Mouse (Mus musculus) MEL-GATA-1-ER (cell line): Measurements from ENCODE around the gene Tas2r143.
A peak's percentile ranks its signal among the peaks of the same experiment; 100 is the strongest.

Experiments
- DNase-seq: peaks from one replicate; pipeline ENCODE4 v3.0.0-alpha.2; 2012; ENCODE audit warnings: low read depth; ENCODE audit errors: extremely low read depth

The Tas2r143 gene

DNA sequence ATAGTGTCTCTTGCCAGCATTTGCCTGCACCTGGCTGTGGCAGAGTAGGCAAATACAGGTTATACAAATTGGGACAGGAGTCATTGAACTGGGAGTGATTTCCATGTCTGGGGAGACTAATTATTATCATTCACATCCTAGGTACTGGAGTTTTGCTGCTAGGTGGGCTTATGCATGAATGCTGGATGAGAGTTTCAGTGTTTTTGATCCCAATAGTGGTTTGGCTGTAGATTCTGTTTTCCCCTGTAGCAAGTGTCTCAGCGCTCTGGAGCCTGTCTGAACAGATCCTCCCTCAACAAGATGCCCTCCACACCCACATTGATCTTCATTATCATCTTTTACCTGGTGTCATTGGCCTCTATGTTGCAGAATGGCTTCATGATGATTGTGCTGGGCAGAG lies at the start of gene Tas2r143:
TSS of gene Tas2r143 (plus strand) at position 301 of the 400 bp plus-strand sequence.
- DNase-seq = no peak

DNA sequence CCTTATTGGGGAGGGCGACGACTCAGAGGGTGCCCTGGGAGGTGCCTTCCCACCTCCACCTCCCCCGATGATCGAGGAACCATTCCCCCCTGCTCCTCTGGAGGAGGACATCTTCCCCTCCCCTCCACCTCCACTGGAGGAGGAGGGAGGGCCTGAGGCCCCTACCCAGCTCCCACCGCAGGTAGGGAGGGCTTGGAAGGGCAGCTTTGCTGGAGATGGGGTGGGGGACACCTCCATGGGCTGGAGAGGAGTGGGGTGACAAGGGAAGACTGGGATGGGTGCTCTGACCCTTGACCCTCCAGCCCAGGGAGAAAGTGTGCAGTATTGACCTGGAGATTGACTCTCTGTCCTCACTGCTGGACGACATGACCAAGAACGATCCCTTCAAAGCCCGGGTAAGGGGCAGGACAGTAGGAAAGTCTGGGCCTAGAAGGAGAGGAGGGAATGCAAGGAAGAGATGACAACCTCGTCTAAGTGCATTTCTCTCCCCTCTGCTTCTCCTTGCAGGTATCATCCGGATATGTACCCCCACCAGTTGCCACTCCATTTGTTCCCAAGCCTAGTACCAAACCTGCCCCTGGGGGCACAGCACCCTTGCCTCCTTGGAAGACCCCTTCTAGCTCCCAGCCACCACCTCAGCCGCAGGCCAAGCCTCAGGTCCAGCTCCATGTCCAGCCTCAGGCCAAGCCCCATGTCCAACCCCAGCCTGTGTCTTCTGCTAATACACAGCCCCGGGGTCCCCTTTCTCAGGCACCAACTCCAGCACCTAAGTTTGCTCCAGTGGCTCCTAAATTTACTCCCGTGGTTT lies 48.9 kb upstream of the Tas2r143 start:
- no peak for DNase-seq

DNA sequence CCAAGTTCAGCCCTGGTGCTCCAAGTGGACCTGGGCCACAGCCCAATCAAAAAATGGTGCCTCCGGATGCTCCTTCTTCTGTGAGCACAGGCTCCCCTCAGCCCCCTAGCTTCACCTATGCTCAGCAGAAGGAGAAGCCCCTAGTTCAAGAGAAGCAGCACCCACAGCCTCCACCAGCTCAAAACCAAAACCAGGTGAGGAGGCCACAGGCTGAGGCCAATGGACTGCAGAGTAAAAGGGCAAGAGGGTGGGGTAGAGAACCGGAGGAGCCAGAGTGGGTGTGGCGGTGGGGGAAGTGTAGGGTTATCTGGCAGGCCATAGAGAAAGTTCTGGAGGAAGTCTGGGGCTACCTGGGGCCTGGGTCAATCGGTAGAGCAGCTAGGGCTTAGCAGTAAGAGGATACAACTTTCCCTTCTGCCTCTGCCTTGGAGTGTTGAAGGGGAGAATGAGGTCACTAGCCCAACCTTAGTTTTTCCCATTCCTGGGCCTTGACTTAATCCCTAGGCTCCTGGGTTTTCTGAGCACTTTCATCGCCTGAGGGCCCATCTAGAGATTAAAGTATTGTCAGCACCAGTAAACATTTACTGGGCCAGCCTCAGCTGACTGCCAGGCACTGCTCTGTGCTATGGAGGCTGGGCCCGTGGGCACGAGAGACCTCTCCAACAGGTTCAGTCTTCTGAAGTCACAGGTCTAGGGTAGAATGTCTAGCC lies 48.1 kb upstream of the Tas2r143 start:
- no peak for DNase-seq

DNA sequence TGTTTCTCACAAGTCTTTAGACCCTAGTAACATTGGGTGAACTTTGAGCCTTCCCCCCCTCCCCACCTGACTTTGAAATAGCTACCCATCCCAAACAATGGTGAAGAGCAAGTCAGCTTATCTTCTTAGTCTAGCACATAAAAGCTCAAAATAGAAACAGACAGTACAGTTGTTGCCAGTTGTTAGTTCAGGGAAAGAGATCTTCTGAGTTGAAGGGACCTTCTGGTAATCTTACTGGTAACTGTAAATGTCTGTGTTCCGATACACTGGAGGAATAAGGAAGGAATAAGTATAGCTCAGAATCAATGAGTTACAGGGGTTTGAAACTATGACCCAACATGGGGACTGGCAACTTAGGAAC lies 47.6 kb upstream of the Tas2r143 start:
- DNase-seq = no peak

DNA sequence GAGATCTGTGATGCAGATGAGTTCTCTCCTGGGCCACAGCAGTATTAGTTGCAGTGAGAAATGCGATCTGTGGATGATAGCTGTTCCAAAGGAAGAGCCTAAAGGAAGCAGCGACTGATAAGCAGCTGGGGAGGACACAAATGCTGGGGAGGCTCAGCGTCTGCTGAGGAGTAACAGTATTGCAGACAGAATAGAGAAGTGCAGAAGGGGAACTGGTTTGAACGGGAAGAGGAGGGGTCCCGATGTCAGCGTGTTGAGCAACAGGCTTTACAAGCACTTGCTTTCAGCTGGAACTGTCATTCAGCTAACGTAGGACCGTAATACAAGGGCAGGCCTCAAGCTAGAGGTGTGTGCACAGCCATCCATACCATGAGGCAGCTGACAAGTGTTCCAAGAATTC lies 46.9 kb upstream of the Tas2r143 start:
- DNase-seq = peak; percentile 95

DNA sequence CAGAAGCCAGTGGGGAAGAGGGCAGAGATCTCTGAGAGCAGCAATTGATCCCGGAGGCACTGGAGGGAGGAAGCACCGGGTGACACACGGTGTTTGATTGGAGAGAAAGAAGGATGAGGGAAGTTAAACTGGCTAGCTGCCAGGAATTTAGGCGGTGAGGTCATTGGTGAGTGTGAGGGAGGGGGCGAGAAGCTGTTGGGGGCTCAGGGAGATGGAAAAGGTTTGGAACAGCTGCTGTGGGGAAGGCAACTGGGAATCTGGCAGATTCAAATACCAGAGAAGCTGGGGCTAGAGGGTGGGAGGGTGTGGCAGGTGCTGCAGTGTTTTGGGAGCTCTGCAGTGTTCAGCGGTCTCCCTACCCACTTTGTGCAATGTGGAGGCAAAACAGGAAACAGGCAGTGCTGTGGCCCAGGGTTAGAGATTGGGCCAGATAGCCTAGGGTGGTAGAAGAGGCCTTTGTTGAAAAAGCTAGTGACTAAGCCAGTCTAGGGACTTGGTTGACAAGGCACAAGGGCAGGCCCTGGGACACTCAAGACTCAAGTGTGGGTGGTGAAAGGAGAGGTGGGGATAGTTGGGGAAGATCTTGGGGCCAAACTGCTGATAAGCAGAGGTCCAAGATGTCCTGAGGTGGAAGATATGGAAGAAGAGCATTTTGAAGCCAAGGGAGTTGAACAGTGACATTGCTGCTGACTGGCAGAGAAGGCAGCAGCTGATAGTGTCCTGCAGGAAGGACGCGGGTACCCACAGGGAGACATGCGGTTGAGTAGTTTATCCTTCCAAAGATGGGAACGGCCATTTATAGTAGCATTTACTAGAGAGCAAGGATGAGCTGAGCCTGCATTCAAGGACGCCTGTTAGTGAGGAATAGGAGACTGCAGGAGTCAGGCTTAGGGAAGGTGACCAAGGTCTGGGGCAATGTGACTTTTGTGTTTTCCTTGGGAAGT lies 45.7 kb upstream of the Tas2r143 start:
- DNase-seq = peak; percentile 62

DNA sequence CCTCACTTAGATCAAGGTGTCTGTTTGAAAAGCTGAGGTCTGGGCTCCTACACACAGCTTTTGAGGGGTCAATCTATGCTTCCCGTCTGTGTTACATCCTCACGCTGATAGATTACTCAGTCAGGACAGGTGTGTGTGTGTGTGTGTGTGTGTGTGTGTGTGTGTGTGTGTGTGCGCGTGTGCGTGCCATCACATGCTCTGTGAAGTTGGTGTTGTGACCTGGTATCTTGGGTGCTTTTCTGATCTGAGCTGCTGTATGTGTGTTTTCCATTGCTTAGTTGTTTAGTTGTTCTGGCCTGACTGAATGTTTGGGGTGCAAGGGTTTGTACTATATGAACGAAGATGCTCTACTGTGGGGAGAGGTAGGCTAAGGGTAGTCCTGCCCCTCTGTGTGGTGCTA lies 44.7 kb upstream of the Tas2r143 start:
- no peak for DNase-seq

DNA sequence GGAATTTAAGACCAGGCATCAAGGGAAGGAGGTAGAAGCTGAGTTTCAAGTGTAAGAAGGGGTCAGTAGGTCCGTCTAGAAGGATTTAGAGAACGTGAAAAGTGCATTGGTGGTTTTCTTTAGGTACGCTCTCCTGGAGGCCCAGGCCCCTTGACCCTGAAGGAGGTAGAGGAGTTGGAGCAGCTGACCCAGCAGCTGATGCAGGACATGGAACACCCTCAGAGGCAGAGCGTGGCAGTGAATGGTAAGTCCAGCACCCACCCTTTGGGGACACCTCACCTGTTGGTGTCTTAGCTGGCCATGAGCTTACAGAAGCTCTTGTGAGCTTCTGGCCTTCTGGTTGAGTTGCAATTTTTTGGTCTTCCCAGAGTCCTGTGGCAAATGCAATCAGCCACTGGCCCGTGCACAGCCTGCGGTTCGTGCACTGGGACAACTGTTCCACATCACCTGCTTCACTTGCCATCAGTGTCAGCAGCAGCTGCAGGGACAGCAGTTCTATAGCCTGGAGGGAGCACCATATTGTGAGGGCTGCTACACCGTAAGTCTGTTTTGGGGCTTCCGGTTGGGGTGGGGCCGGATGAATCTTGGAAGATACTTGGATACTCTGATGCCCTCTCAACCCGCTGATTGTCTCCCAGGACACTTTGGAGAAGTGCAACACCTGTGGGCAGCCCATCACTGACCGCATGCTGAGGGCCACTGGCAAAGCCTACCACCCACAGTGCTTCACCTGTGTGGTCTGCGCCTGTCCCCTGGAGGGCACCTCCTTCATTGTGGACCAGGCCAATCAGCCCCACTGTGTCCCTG lies 44.0 kb upstream of the Tas2r143 start:
- DNase-seq = no peak

DNA sequence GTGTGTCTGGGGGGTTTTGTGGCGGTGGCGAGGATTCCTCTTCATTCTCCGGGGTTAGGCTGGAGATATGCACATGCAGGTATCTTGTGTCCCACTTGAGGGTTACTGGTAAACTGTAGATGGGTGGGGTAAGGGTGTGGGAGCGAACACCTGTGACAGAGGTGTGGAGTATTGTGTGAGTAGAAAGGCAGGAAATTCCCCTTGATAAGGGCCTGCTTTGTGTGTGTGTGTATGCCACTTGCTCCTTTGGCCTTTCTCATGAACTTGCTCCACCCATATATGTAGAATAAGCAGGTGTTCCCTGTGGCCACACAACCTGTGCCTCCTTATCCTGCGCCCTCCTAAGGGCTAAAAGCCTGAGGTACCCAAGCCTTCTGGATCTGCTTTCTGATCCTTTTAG lies 43.1 kb upstream of the Tas2r143 start:
- DNase-seq = no peak

DNA sequence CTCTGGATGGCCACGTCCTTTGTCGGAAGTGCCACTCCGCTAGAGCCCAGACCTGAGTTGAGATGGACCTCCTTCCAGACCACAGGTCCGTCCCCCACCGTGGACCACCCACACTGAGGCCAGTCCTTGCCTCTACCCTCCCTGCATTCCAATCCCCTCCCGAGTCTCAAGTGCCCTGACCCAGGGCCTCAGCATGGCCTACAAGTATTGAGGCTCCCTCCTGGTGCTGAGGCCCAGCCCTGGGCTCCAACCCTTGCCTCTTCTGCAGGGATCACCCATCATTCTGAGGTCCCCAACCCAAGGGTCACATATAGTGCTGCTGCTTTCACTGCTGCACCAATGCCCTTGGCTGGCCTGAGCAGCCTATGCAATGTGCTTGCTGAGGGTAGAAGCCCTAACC lies 42.1 kb upstream of the Tas2r143 start:
- DNase-seq = no peak

DNA sequence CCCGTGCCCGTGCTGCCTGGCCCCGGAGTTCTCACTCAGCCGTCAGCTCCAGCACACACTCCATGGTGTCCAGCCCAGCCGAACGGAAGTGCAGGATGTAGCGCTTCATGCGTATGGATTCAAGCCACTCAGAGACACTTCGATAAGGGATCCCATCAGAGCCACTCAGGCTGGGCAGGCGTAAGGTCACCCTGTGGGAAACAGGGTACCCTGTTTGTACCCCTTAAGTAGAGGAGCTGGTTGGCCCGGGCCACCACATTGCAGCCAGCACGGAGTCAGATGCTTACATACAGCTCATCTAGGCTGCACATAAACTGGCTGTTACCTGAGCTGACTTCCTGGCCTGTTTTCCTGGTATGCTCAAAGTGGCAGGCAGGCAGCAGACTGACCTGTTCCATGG lies 41.1 kb upstream of the Tas2r143 start:
- DNase-seq = no peak

DNA sequence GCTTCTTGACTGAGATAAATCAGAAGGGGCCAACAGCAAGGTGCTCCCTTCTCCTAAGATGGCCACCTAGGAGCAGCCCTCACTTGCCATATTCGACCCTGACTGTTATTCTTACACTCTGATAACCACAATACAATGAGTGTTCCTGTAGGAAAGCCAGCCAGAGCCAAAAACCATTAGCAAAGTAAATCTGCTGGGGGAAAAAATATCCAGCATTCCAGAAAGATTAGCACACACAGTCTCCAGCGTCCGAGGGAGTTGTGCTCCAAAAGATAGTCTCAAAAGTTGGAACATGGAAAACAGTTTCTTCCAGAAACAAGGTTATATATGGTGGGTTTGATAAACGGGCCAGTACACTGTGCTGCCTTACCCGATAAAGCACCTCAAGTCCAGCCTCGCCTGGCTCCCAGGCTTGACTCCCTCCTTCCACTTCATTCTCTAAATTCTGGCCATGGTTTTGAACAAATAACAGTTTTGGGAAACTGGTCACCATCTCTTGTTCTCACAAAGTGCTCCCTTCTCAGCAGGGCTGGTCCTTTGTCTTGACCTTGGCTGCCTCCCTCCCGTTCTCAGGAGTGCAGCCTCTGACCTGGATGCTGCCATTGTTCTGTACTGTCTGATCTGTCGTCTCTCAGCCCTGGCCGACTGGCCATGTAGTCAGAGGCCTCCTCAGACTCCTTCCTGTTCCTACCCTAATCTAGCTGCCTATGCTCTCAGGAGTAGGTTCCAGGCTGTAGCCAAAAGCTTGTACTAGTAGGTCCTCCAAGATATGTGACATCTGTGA lies 40.5 kb upstream of the Tas2r143 start:
- no peak for DNase-seq

DNA sequence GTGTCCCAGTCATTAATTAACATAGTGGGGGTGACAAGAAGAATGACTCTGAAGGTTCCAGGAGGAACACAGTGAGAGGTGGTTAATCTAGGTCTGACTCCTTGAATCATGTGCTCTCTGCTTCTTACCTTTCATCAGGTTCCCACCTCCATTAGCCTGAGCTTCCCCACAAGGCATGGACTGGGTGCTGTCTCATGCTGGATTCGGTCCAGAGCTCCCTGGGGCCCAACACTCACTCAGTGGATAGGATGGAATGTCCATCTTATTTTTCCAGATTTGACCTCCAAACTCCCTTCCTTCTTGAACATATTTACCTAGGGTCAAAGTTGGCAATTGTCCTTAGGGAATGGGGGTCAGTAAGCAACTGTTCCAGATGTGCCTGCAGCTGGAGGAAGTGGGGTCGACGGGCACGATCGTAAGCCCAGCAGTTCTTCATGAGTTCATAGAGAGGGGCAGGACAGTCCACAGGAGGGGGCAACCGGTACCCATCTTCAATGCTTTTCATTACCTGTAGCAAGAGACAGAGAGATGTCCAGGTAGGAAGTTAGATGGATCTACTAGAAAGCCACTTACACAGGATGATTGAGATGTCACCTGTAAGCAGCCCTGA lies 39.7 kb upstream of the Tas2r143 start:
- DNase-seq = no peak

DNA sequence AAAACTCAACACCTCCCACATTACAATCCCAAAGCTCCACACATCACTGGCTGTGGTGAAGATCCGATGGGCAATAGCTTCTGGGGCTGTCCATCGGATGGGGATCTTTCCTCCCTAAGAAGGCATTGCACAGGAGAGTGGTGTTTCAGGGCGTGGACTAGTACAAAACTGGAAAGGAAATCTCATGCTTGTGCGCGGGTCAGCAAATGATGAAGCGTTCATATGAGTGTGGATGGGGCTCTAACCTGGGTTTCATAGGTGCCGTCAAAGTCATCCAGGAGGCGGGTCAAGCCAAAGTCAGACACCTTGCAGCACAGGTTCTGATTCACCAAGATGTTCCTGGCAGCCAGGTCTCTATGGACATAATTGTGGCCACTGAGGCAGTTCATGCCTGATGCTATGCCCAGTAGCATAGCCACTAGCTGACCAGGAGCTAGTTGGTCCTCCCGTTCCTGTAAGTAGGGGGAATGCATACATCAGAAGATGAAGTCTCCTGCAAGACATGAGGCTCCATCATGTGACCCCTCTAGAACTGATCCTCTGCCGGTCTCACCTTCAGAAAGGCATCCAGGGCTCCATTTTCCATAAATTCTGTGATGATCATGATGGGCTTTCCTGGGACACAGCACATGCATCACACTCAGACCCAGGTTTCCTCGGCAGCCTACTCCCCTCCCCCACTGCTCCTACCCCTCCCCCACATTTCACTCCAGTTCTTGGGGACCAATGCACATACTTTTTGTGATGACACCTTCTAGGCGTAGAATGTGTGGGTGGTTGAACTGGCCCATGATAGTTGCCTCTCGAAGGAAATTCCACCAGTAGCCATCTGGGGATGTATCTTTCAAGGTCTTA lies 38.8 kb upstream of the Tas2r143 start:
- no peak for DNase-seq

DNA sequence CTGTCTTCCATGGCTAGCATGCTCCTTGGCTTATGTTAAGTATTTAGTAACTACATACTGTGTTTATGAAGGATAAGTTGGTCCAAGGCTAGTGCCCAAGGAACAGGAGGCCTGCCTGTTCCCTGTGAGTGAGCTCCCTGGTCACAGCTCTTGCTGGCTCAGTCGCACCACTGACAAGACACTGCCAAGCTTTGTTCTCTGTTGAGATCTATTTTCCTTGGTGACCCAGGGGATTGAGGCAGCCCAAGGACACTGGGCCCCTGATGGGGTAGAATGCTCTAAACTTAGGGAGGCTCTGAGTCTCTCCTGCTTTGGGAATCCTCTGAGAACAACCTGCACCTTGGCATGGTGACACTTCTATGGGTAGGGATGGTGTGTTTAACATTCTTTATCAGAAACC lies 38.0 kb upstream of the Tas2r143 start:
- no peak for DNase-seq

DNA sequence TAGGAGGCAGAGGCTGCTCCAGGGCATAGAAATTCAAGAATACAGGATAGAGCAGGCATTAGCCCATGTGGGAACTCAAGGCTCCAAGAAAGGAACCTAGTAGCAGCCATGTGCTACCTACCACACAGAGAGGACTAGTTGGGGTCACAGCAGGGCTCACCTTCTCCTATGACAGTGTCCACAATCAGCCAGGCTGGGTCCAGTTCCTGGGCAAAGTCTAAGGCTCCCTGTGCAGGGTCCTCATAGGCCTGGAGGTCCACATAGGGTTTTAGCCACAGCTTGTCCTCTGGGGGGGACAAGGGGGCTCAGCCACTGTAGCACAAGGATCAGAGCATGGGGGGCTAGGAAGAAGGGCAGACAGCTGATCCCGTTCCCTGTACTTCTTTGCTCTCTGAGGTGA lies 37.5 kb upstream of the Tas2r143 start:
- no peak for DNase-seq

DNA sequence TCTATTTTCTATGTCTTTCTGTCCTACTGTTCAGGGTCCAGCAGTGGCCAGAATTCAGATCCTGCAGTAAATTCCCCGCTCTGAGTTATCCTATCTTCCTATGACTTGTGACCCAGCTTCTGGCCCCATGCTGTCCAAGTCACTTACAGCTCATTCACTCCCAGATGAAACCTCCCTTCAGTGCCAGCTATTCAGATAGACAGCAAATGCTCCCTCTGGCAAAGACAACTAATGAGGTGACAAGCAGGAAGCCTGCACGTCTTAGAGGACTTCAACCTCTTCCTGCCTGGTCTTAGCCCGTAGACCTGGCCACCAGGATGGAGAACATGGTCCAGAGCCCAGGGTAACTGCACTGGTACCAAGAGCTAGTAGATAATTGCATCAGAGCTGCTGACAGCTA lies 37.1 kb upstream of the Tas2r143 start:
- no peak for DNase-seq

DNA sequence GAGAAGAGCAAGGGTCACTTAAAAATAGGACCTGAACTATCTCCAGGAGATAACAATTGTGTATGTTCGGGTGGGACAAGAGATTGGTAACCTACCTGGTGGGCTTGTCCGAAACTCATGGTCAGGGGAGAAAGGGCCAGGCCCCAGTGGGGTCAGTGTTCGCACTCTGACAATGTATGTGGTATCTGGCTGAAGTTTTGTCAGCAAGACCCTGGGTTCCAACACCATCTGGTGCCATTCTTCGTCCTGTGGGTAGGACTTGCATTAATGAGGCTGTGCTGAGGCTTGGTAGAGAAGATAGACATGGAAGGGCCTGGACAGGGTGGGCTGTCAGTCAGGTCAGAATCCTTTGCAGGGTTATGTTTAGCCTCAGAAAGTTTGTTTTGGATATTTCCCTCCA lies 36.0 kb upstream of the Tas2r143 start:
- no peak for DNase-seq

DNA sequence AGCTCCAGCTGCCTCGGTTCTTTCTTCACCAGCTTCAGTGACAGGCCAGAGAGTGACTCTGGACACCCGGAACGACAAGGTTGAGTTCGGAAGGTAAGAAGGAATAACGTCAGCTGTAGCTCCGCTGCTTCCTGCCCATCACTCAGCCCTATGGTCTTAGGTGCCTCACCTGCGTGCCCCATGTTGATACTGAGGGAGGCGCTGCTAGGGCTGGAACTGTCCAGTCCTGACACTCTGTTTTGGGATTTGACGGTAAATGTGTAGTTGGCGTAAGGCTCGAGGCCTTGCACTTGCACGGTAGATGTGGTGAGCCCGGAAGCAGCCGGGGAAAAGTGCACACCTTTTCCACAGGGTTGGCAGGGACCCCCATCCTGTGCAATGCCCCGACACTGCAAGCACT lies 35.4 kb upstream of the Tas2r143 start:
- DNase-seq = no peak
